Mouse (Mus musculus) lung, postnatal 0 days (tissue): ENCODE results near the gene Col4a1. TPM values are rescaled to one million over a fixed set of nuclear protein-coding genes. Genes with fewer than 3 reads are reported as not detected.
A peak's percentile ranks its signal among the peaks of the same experiment; 100 is the strongest.

Source experiments
- ATAC-seq: fragments of 200-750 bp; cut with Nextera tagmentation; 2 replicates; pipeline ENCODE4 v1.8.0; 2017; ENCODE audit warnings: moderate library complexity
- DNase-seq: peaks from one replicate; pipeline ENCODE4 v3.0.0-alpha.2; 2016; ENCODE audit warnings: low spot score
- H3K27ac ChIP-seq: fragments of 300-500 bp; sonication (generic); 2 replicates; pipeline ENCODE4 v1.5.1; 2014; ENCODE audit warnings: antibody characterized with exemption, mild to moderate bottlenecking, low read length, mixed read lengths
- H3K27me3 ChIP-seq: fragments of 300-500 bp; sonication (generic); replicated peaks from 2 replicates; pipeline ENCODE4 v1.6.1; 2014; ENCODE audit warnings: low read length, mixed read lengths; ENCODE audit not compliant: insufficient read depth
- H3K36me3 ChIP-seq: fragments of 300-500 bp; sonication (generic); 2 replicates; pipeline ENCODE4 v1.6.1; 2014; ENCODE audit warnings: low read length, mixed read lengths; ENCODE audit not compliant: insufficient read depth
- H3K4me1 ChIP-seq: fragments of 300-500 bp; sonication (generic); 2 replicates; pipeline ENCODE4 v1.6.1; 2014; ENCODE audit warnings: antibody characterized with exemption, low read depth, low read length, mixed read lengths; ENCODE audit not compliant: insufficient read depth
- H3K4me2 ChIP-seq: fragments of 300-500 bp; sonication (generic); replicated peaks from 2 replicates; pipeline ENCODE4 v1.6.1; 2014; ENCODE audit warnings: low read depth, mild to moderate bottlenecking, low read length, moderate library complexity, mixed read lengths
- H3K4me3 ChIP-seq: fragments of 300-500 bp; sonication (generic); 2 replicates; pipeline ENCODE4 v1.5.1; 2014; ENCODE audit warnings: low read depth, low read length
- H3K9ac ChIP-seq: fragments of 300-500 bp; sonication (generic); replicated peaks from 2 replicates; pipeline ENCODE4 v1.6.1; 2014; ENCODE audit warnings: low read depth, mild to moderate bottlenecking
- H3K9me3 ChIP-seq: fragments of 300-500 bp; sonication (generic); 2 replicates; pipeline ENCODE4 v1.6.1; 2016; ENCODE audit warnings: low read length, mixed read lengths
- CTCF ChIP-seq: IDR thresholded peaks from 2 replicates; pipeline ENCODE4 v1.5.1; 2016; ENCODE audit warnings: antibody characterized with exemption, mild to moderate bottlenecking
- EP300 ChIP-seq: IDR thresholded peaks from 2 replicates; pipeline ENCODE4 v1.6.1; 2016; ENCODE audit warnings: antibody characterized with exemption, mild to moderate bottlenecking, control low read depth
- WGBS: fragments of 180-500 bp; shearing (Covaris S2); extraction: QIAGEN DNeasy Blood & Tissue Kit; methylation state at CpG from one replicate; pipeline ENCODE4 v1.1.7; 2014; 5-methylcytosine and 5-hydroxymethylcytosine counted together
- polyA plus RNA-seq: library from polyadenylated mRNA; unstranded; fragments of >200 nt; fragmentation: Nextera tagmentation; extraction: Ambion mirVana; gene quantifications from 2 replicates; pipeline ENCODE4 v1.2.1, GENCODE M21; 2015

Col4a1 gene
- polyA plus RNA-seq, 1 experiment from 2014 or later = 376 TPM

- 40% methylated on average over 20 of the region's 20 CpGs for WGBS
- Histone ChIP-seq H3K27me3 (no peaks in the 10 kb centered on the region), H3K9me3 (no peaks in the 10 kb centered on the region), H3K4me2 (peak overlapping the region; percentile 36; the same call in 1 of the 2 replicates), H3K4me1 (peaks cover 66% of the 10 kb centered on the region), H3K27ac (peak overlapping the region; percentile 89), H3K4me3 (no peak overlapping the region), H3K9ac (no peak overlapping the region), H3K36me3 (no peaks in the 10 kb centered on the region; the same call in 1 of the 2 replicates)
- peak; percentile 30 for TF ChIP-seq CTCF
- TF ChIP-seq EP300 = peak; percentile 58
- ATAC-seq (peak; percentile 56), DNase-seq (peak; percentile 69)
Observed at GRCm38 (mm10) chr8:11279296-11279826, 33.3 kb downstream of the Col4a1 start.

DNA sequence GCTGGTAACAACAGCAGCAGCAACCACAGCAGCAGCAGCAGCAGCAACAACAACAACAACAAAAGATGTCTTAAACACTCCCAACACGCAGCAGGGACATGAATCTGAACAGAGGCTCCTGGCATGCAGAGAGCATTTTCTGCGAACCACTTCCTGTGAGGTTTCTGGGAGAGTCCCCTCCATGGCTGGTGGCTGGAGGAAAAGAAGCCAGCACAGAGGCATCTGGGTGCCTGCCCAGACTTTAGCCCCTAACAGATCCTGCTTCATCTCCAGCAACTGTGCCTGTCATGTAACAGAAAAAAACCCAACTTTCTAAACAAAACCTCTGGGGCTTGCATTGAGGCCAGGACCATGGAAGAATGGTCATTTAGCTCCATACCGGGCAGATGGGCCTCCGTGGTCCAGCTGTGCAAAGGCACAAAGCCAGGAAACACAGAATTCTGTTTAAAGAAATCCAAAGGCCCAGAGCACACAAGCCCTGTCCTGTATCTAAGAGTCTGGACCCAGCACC lies 34.5 kb downstream of the Col4a1 start:
- WGBS = 22% methylated on average over 4 of the region's 4 CpGs
- DNase-seq = peak; percentile 88
- H3K9ac ChIP-seq = no peak overlapping the region
- TF ChIP-seq EP300 (no peak), CTCF (no peak)
- H3K4me3 ChIP-seq = no peak overlapping the region
- no peaks in the 10 kb centered on the region for H3K9me3 ChIP-seq
- peak; percentile 62 for ATAC-seq
- peaks cover 55% of the 10 kb centered on the region for H3K4me1 ChIP-seq
- H3K4me2 ChIP-seq = no peak overlapping the region
- peak overlapping the region; percentile 89 for H3K27ac ChIP-seq
- no peaks in the 10 kb centered on the region; the same call in 1 of the 2 replicates for H3K36me3 ChIP-seq
- no peaks in the 10 kb centered on the region for H3K27me3 ChIP-seq

- TF ChIP-seq EP300 (peak; percentile 82), CTCF (no peak)
- no peak overlapping the region for H3K9ac ChIP-seq
- H3K4me2 ChIP-seq = no peak overlapping the region
- H3K36me3 ChIP-seq = no peaks in the 10 kb centered on the region; the same call in 1 of the 2 replicates
- H3K27ac ChIP-seq = peak overlapping the region; percentile 89
- DNase-seq = peak; percentile 88
- peak; percentile 55 for ATAC-seq
- H3K4me3 ChIP-seq = no peak overlapping the region
- H3K4me1 ChIP-seq = peaks cover 55% of the 10 kb centered on the region
- no peaks in the 10 kb centered on the region for H3K27me3 ChIP-seq
- H3K9me3 ChIP-seq = no peaks in the 10 kb centered on the region
- WGBS = 52% methylated on average over 3 of the region's 3 CpGs
Observed at GRCm38 (mm10) chr8:11277602-11278051, 35.0 kb downstream of the Col4a1 start.

DNA sequence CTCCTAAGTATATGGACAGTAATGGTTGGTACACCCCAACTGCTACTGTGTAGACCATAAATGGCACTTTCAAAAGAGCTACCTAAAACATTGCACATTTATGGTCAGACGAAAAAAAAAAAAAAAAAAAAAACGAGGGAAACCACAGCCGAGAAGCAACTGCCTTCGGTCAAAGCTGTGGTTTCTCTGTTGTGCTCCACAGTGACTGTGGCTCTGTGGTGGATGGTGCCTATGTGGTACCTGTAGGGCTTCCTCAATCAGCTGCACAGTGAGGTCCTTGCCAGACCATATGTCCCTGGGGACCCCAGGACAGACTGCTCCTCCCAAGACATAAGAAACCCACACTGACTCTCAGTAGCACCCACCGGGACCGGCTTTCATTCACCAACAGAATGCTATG lies 36.3 kb downstream of the Col4a1 start:
- 68% methylated on average over 6 of the region's 6 CpGs for WGBS
- no peak for ATAC-seq
- H3K4me1 ChIP-seq = peaks cover 57% of the 10 kb centered on the region

GRCm38 (mm10) chr8:11274415-11274814 lies 38.2 kb downstream of the Col4a1 start:
- no peak for ATAC-seq
- H3K36me3 ChIP-seq = no peaks in the 10 kb centered on the region; the same call in 1 of the 2 replicates

More for the DNA sequence above, 36.3 kb downstream of the Col4a1 start:
- no peaks in the 10 kb centered on the region for H3K27me3 ChIP-seq
- H3K4me2 ChIP-seq = no peak overlapping the region
- DNase-seq = no peak
- H3K9ac ChIP-seq = no peak overlapping the region
- no peaks in the 10 kb centered on the region; the same call in 1 of the 2 replicates for H3K36me3 ChIP-seq
- peak overlapping the region; percentile 89 for H3K27ac ChIP-seq
- H3K9me3 ChIP-seq = no peaks in the 10 kb centered on the region
- H3K4me3 ChIP-seq = no peak overlapping the region
- TF ChIP-seq CTCF = no peak
- TF ChIP-seq EP300 = no peak

DNA sequence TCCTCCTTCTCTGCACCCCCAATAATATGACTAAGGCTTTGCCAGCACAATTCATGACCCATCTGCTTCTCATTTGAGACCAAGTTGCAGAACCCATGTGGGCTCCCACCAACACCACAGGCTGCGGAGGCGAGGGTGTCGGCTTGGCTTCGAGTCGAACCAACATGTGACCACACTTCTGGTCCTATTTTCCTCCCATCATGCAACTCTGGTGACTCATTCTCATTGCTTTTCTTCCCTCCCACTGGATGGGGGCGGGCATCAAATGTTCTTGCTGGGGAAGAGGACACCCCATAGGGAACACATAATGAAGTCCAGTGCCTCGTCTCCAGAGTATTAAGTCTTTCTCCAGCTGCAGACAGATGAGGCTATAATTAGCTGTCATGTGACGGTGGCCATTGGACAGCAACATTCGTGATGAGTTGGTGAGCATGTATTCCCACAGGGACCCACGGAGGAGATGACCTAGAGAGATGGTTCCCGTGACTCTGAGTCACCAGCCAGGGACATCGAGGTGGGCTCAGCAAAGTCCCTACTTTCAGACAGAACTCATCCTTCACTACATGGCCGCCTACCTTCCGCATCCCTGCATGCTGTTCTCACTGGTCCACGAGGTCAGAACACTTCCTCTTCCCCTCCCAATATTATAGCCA lies 39.0 kb downstream of the Col4a1 start:
- H3K4me1 ChIP-seq = peaks cover 54% of the 10 kb centered on the region
- TF ChIP-seq EP300 = peak; percentile 55; the same call in 1 of the 2 replicates
- no peak for TF ChIP-seq CTCF
- DNase-seq = peak; percentile 85
- no peak overlapping the region for H3K4me3 ChIP-seq
- no peak overlapping the region for H3K4me2 ChIP-seq
- H3K9me3 ChIP-seq = no peaks in the 10 kb centered on the region
- H3K27ac ChIP-seq = peak overlapping the region; percentile 64
- H3K9ac ChIP-seq = no peak overlapping the region
- no peaks in the 10 kb centered on the region for H3K27me3 ChIP-seq
- ATAC-seq = peak; percentile 53
- 66% methylated on average over 15 of the region's 15 CpGs for WGBS
- H3K36me3 ChIP-seq = no peaks in the 10 kb centered on the region; the same call in 1 of the 2 replicates

More at GRCm38 (mm10) chr8:11274415-11274814, 38.2 kb downstream of the Col4a1 start:
- Histone ChIP-seq H3K4me2 (no peak overlapping the region), H3K9me3 (no peaks in the 10 kb centered on the region), H3K4me3 (no peak overlapping the region), H3K27me3 (no peaks in the 10 kb centered on the region), H3K9ac (no peak overlapping the region), H3K27ac (peak overlapping the region; percentile 39), H3K4me1 (peaks cover 54% of the 10 kb centered on the region)
- DNase-seq = no peak
- TF ChIP-seq CTCF = no peak
- 60% methylated on average over 7 of the region's 7 CpGs for WGBS
